Mouse (Mus musculus): ENCODE measurements at regions not wholly inside any gene's neighbourhood (a gene's known extent, or its start where the extent isn't known, plus 50 kb on each side); places are given as distances from the start of the nearest gene placed in this dataset.
"Not testable (repeated sequence)": the region's sequence is repeated elsewhere in the genome, so short reads cannot be mapped to it uniquely, and the experiment has no call there.

- no peak for DNase-seq (ENCODE audit: extremely low spot score in 1 of 2, low spot score in 1 of 2)
Observed at GRCm38 (mm10) chr14:36155757-36156156, 61.0 kb downstream of the 4930474N05Rik start.

DNA sequence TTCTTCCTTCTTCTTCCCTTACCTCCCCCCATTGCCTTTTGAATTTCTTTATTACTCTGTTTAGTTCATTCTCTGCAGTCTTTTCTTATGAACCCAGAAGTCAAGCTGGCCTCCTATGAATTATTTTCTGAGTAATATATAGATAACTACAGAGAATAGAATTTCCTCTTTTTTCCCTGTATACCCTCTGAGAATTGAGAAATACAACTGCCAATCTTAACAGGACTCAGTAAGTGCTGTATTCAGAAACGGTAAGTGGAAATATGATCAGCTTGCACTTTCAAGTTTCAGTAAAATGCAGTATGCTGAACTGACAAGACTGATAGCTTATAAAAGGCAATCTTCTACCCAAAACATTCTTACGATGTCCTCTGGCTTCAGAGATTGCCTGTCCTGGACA is 61.5 kb downstream of the 4930474N05Rik start:
- DNase-seq (ENCODE audit: extremely low spot score in 1 of 2, low spot score in 1 of 2) = no peak

DNA sequence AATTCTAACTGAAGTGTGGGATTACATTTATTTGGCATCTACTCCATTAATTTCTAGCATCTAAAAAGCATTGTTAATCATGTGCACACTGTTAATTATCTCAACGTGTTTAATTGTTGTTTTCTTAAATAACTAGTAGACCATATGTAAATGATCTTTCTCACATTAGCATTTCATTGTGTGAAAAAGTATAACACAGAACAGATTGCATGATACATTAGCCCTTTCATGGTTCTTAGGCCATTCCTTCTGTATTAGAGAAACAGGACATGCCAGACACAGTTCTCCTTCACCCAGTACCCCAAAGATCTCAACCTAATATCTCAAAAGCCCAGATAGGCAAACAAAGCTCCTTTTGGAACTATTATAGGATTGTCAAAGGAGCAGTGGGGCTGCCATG is 89.0 kb downstream of the 4930474N05Rik start:
- no peak for DNase-seq (ENCODE audit: extremely low spot score in 1 of 2, low spot score in 1 of 2)

DNA sequence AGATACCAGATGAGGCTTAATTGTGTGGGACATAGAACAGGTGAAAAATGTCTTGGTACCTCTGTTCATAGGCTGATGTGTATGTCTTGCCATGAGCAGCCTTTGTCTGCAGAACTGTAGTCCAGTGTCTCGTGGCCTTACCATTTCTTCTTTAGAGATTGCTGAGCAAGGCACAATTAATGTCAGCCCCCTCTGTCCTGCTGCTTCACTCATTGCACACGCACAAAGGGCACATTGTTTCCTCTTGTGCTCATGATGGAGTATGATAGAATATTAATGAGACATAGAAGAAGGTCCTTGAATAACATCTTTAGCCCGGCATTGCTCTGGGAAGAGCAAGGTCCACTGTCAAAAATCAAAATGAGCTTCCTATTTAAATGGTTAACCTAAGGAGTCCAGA is 101.8 kb downstream of the 4930474N05Rik start:
- no peak for DNase-seq (ENCODE audit: extremely low spot score in 1 of 2, low spot score in 1 of 2)

- no peak for DNase-seq (ENCODE audit: extremely low spot score in 1 of 2, low spot score in 1 of 2)
Observed at GRCm38 (mm10) chr14:36198396-36198795, 103.7 kb downstream of the 4930474N05Rik start.

GRCm38 (mm10) chr14:36203855-36204254 is 109.1 kb downstream of the 4930474N05Rik start:
- no peak for DNase-seq (ENCODE audit: extremely low spot score in 1 of 2, low spot score in 1 of 2)

- peak; percentile 50 to 81 for DNase-seq (ENCODE audit: extremely low spot score in 1 of 2, low spot score in 1 of 2)
Observed at GRCm38 (mm10) chr14:36212830-36213229, 118.1 kb downstream of the 4930474N05Rik start.

DNA sequence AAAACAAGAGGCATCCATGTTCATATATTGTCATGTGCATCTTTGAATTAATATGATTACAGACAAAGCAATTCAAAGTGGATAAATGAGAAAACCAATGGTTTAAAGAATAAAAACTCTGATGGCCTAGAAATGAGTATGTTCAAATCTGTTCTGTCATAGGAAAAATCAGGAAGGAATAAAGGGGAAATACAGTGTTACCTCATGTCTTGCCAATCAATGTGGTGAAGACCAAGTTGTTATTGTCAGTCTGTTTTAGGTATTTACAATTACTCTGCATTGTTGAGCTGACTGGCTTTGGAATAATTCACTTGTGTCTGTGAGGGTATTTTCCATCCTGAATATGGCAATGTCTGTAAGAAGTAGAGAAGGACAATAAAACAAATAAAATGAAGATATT is 151.1 kb downstream of the 4930474N05Rik start:
- no peak for DNase-seq (ENCODE audit: extremely low spot score in 1 of 2, low spot score in 1 of 2)

GRCm38 (mm10) chr14:36262126-36262525 is 167.4 kb downstream of the 4930474N05Rik start:
- DNase-seq (ENCODE audit: extremely low spot score in 1 of 2, low spot score in 1 of 2) = peak in 1 of 2 experiments; percentile 42

GRCm38 (mm10) chr14:36283825-36284414 is 189.2 kb downstream of the 4930474N05Rik start:
- no peak for DNase-seq (ENCODE audit: extremely low spot score in 1 of 2, low spot score in 1 of 2)

- no peak for DNase-seq (ENCODE audit: extremely low spot score in 1 of 2, low spot score in 1 of 2)
Observed at GRCm38 (mm10) chr14:36288697-36289286, 194.1 kb downstream of the 4930474N05Rik start.

DNA sequence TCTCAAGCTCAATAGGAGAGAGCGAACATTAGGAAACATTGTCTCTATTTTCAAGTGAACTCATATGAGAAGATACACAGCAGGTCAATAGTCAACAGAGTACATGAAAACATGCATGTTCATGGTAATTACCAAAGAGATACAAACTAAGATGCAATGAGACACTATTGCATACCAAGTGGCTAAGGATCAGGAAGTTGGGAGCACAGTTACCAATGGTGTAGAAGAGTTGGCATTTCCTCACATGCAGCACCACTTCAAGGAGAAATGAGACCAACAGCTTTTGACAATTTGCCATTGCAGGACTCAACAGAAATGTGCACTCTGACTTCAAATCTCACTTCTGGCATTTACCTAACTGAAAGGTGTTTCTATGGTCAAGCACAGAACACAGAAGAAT is 215.6 kb downstream of the 4930474N05Rik start:
- DNase-seq (ENCODE audit: extremely low spot score in 1 of 2, low spot score in 1 of 2) = no peak

DNA sequence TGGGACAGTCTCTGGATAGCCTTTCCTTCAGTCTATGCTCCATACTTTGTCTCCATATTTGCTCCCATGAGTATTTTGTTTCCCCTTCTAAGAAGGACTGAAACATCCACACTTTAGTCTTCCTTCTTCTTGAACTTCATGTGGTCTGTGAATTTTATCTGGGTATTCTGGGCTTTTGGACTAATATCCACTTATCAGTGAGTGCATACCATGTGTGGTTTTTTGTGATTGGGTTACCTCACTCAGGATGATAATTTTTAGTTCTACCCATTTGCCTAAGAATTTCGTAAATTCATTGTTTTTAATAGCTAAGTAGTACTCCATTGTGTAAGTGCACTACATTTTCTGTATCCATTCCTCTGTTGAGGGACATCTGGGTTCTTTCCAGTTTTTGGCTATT is 220.0 kb downstream of the 4930474N05Rik start:
- not testable (repeated sequence) for DNase-seq (ENCODE audit: extremely low spot score in 1 of 2, low spot score in 1 of 2)

- DNase-seq (ENCODE audit: extremely low spot score in 1 of 2, low spot score in 1 of 2) = no peak
Observed at GRCm38 (mm10) chr14:36316418-36317111, 221.8 kb downstream of the 4930474N05Rik start.

DNA sequence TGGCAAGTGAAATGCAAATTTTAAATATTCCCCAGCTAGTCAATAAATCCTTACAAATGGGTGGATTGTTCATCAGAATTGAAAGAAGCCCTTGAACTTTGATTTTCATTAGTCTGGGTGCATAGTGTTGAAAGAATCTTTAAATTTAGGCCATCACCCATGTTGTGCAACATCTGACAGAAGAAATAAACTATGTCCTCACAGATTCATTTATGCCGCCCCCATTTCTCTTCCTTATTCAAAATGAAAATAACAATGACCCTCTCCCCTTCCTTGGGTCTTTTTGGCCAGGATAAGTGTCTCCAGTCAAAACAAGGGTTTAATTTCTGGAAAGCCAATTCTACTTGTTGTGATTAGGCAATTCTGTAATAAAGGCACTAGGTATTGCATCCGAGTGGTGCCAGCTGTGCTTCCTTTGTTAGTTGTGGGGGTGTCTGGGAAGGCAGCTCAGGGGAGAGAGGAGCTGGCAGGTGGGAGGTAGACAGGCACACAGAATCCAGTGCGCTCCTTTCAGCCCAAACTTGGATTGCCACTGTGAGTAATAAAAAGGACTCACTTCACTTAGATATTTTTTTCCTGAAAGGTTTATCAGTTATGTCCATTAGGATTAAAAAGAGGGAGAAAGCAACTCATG is 233.7 kb downstream of the 4930474N05Rik start:
- DNase-seq (ENCODE audit: extremely low spot score in 1 of 2, low spot score in 1 of 2) = no peak

GRCm38 (mm10) chr14:36340832-36341231 is 246.1 kb downstream of the 4930474N05Rik start:
- DNase-seq (ENCODE audit: extremely low spot score in 1 of 2, low spot score in 1 of 2) = no peak
